8 mouse cellular contexts compared by ENCODE assay signal in the genomic region with DNA sequence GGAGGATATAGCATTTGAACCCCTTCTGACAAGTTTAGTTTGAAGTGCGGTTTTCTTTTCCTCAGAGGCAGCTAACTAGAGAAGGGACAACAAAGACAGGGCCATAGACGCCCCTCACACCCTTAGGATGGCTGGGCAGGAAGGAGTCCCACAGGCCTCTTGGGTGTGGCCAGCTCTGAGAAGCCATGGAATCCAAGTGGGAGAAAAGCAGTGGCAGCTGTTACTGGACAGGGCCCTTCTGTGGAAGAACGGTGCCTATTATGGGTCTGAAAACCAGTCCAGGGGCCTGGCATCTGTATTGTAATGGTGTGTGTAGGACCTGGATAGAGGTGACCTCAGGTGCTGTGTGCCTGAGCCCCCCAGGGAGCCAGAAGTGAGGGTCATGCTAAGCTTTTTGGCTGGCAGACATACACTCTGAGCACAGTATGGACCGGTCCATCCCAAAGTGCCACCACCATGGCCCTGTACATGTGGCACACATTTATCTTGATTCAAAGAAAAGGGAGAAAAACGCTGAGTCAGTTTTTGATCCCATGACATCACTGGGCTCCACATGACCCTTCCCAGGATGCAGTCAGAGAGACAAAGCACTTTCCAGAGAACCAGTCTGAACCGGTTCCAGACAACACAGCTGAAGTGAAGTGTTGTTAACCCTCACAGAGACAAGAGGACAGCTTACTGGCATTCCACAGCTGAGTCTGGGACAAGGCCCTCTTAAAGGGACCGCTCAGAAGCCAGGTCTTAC. TPM values are rescaled to one million over a fixed set of nuclear protein-coding genes. Genes with fewer than 3 reads are reported as not detected.
DNase-seq lines count a peak whose midpoint lies in the region; ATAC-seq and TF ChIP-seq lines count a peak whose summit lies in the region.

No protein-coding gene starts in this region.

- peak; percentile 67 for ATAC-seq in embryonic facial prominence, embryonic 11.5 days (replicated peaks; ENCODE audit: insufficient number of reproducible peaks, low FRiP score, low TSS enrichment, low read depth)
- peak; percentile 21; the same call in 1 of the 2 replicates for ATAC-seq in limb, embryonic 12.5 days (ENCODE audit: insufficient number of reproducible peaks, insufficient read depth, low FRiP score, low TSS enrichment, low read depth)
- ATAC-seq in midbrain, embryonic 16.5 days, result peak; percentile 61

- peaks cover 3% of the 10 kb centered on the region; the same call in 1 of the 2 replicates for H3K36me3 ChIP-seq in embryonic facial prominence, embryonic 11.5 days (replicated peaks; ENCODE audit: control insufficient read depth, insufficient read depth, low read depth, low read length)
- peaks cover 43% of the 10 kb centered on the region for H3K36me3 ChIP-seq in limb, embryonic 12.5 days
- no peaks in the 10 kb centered on the region for H3K36me3 ChIP-seq in midbrain, embryonic 16.5 days (ENCODE audit: control insufficient read depth, insufficient read depth, low read length)
- H3K36me3 ChIP-seq in thymus, adult 2 months (ENCODE audit: control insufficient read depth, insufficient read depth, low read length), result 0 out of 2 replicates have a peak, but pooled peaks cover 12% of the 10 kb centered on the region

- 71% methylated on average over 7 of the region's 7 CpGs for WGBS in embryonic facial prominence, embryonic 11.5 days
- WGBS in limb, embryonic 12.5 days, result 72% methylated on average over 7 of the region's 7 CpGs
- 66% methylated on average over 7 of the region's 7 CpGs for WGBS in midbrain, embryonic 16.5 days
- 94% methylated on average over 7 of the region's 7 CpGs for WGBS in thymus, adult 2 months

- no peak overlapping the region for H3K4me3 ChIP-seq in embryonic facial prominence, embryonic 11.5 days (ENCODE audit: low read depth, low read length)
- H3K4me3 ChIP-seq in limb, embryonic 12.5 days (replicated peaks), result no peak overlapping the region
- H3K4me3 ChIP-seq in midbrain, embryonic 16.5 days (ENCODE audit: low read depth, low read length), result no peak overlapping the region
- H3K4me3 ChIP-seq in thymus, adult 2 months (ENCODE audit: control insufficient read depth, insufficient read depth, low read length), result no peak overlapping the region

- H3K27me3 ChIP-seq in embryonic facial prominence, embryonic 11.5 days (ENCODE audit: control insufficient read depth, insufficient read depth, low read length), result no peaks in the 10 kb centered on the region
- H3K27me3 ChIP-seq in limb, embryonic 12.5 days, result no peaks in the 10 kb centered on the region
- no peaks in the 10 kb centered on the region for H3K27me3 ChIP-seq in midbrain, embryonic 16.5 days (ENCODE audit: control insufficient read depth, insufficient read depth, low read depth, low read length)
- H3K27me3 ChIP-seq in thymus, adult 2 months (ENCODE audit: control insufficient read depth, insufficient read depth, low read length), result no peaks in the 10 kb centered on the region

- H3K4me1 ChIP-seq in embryonic facial prominence, embryonic 11.5 days (ENCODE audit: control insufficient read depth, insufficient read depth, low read length), result peaks cover 5% of the 10 kb centered on the region; the same call in 1 of the 2 replicates
- peaks cover 25% of the 10 kb centered on the region for H3K4me1 ChIP-seq in limb, embryonic 12.5 days (replicated peaks)
- peaks cover 3% of the 10 kb centered on the region; the same call in 1 of the 2 replicates for H3K4me1 ChIP-seq in midbrain, embryonic 16.5 days (ENCODE audit: control insufficient read depth, insufficient read depth, low read length)
- peaks cover 39% of the 10 kb centered on the region for H3K4me1 ChIP-seq in thymus, adult 2 months (replicated peaks; ENCODE audit: control insufficient read depth, insufficient read depth, low read length)

- no peaks in the 10 kb centered on the region for H3K9me3 ChIP-seq in embryonic facial prominence, embryonic 11.5 days (replicated peaks; ENCODE audit: control insufficient read depth, low read length)
- no peaks in the 10 kb centered on the region for H3K9me3 ChIP-seq in limb, embryonic 12.5 days
- H3K9me3 ChIP-seq in midbrain, embryonic 16.5 days (replicated peaks; ENCODE audit: control insufficient read depth, low read length, poor library complexity, severe bottlenecking), result no peaks in the 10 kb centered on the region

- DNase-seq in adrenal gland, postnatal 10 days, result peak; percentile 39
- no peak for DNase-seq in adrenal gland, adult 18-20 months (ENCODE audit: low spot score in 2 of 2)
- peak; percentile 73 for DNase-seq in embryonic facial prominence, embryonic 11.5 days (ENCODE audit: low spot score)
- peak; percentile 31 to 44 for DNase-seq in heart, postnatal 36 days
- DNase-seq in thymus, adult 2 months, result no peak
- DNase-seq in frontal cortex, postnatal 10 days (ENCODE audit: low spot score in 2 of 2), result no peak

- TF ChIP-seq POLR2A in thymus, adult 2 months (IDR thresholded peaks at IDR 0.05; ENCODE audit: control insufficient read depth, extremely low read depth, insufficient read depth, low read length, poor library complexity), result no peak

- H3K4me2 ChIP-seq in embryonic facial prominence, embryonic 11.5 days (ENCODE audit: low read depth, low read length), result no peak overlapping the region
- H3K4me2 ChIP-seq in limb, embryonic 12.5 days, result no peak overlapping the region
- no peak overlapping the region for H3K4me2 ChIP-seq in midbrain, embryonic 16.5 days (ENCODE audit: low read length)

- H3K9ac ChIP-seq in embryonic facial prominence, embryonic 11.5 days (replicated peaks; ENCODE audit: low read length), result no peak overlapping the region
- no peak overlapping the region for H3K9ac ChIP-seq in limb, embryonic 12.5 days (replicated peaks)
- H3K9ac ChIP-seq in midbrain, embryonic 16.5 days (ENCODE audit: low read depth, low read length), result no peak overlapping the region

- no peak overlapping the region for H3K27ac ChIP-seq in embryonic facial prominence, embryonic 11.5 days (replicated peaks; ENCODE audit: low read depth, low read length)
- H3K27ac ChIP-seq in limb, embryonic 12.5 days, result peak overlapping the region; percentile 31; the same call in 1 of the 2 replicates
- no peak overlapping the region; the same call in 1 of the 2 replicates for H3K27ac ChIP-seq in midbrain, embryonic 16.5 days (ENCODE audit: low read length)
- H3K27ac ChIP-seq in thymus, adult 2 months (ENCODE audit: control insufficient read depth, insufficient read depth, low read length), result no peak overlapping the region

- TF ChIP-seq CTCF in thymus, adult 2 months (IDR thresholded peaks at IDR 0.05; ENCODE audit: borderline replicate concordance, control insufficient read depth, extremely low read depth, insufficient read depth, low read length, poor library complexity), result no peak

- intact Hi-C loops in heart, postnatal 36 days (cut with DNase I), result no loop called here

RNA-seq across cellular contexts. Expression of a gene that starts 33.7 kb away (rescaled TPM):
- total RNA-seq in adrenal gland, postnatal 10 days (2021), result 1 to 10 TPM; 5.5 TPM
- total RNA-seq in adrenal gland, adult 18-20 months (2021), result 1 to 10 TPM; 2.2 to 3.1 TPM
- polyA plus RNA-seq in embryonic facial prominence, embryonic 11.5 days (2014; fragmentation: Nextera tagmentation; extraction: Ambion mirVana), result 3.6 TPM in 2 replicates
- total RNA-seq in heart, postnatal 36 days (2021), result 10 to 100 TPM in 1 of 2 experiments, 1 to 10 TPM in 1; 9.1 to 12.1 TPM
- 6.0 and 7.4 TPM in 2 replicates for polyA plus RNA-seq in limb, embryonic 12.5 days (2016; fragmentation: Nextera tagmentation; extraction: Ambion mirVana)
- polyA plus RNA-seq in midbrain, embryonic 16.5 days (2015; fragmentation: Nextera tagmentation; extraction: Ambion mirVana), result 12.0 and 12.3 TPM in 2 replicates
- 8.0 and 11.7 TPM in 2 replicates for polyA plus RNA-seq in thymus, adult 2 months (2012; rRNA removed)

RNA-seq across cellular contexts. Expression of a gene that starts 33.9 kb away (rescaled TPM):
- 100 to 1,000 TPM; 237 to 261 TPM for total RNA-seq in adrenal gland, postnatal 10 days (2021)
- 100 to 1,000 TPM; 176 to 210 TPM for total RNA-seq in adrenal gland, adult 18-20 months (2021)
- 158 and 165 TPM in 2 replicates for polyA plus RNA-seq in embryonic facial prominence, embryonic 11.5 days (2014; fragmentation: Nextera tagmentation; extraction: Ambion mirVana)
- total RNA-seq in heart, postnatal 36 days (2021), result 100 to 1,000 TPM; 451 to 482 TPM
- polyA plus RNA-seq in limb, embryonic 12.5 days (2016; fragmentation: Nextera tagmentation; extraction: Ambion mirVana), result 171 and 172 TPM in 2 replicates
- 172 TPM in 2 replicates for polyA plus RNA-seq in midbrain, embryonic 16.5 days (2015; fragmentation: Nextera tagmentation; extraction: Ambion mirVana)
- 120 and 150 TPM in 2 replicates for polyA plus RNA-seq in thymus, adult 2 months (2012; rRNA removed)

RNA-seq across cellular contexts. Expression of a gene that starts 34.2 kb away (rescaled TPM):
- total RNA-seq in adrenal gland, postnatal 10 days (2021), result under 1 TPM; 0.79 to 0.84 TPM
- total RNA-seq in adrenal gland, adult 18-20 months (2021), result under 1 TPM; 0.51 to 0.60 TPM
- polyA plus RNA-seq in embryonic facial prominence, embryonic 11.5 days (2014; fragmentation: Nextera tagmentation; extraction: Ambion mirVana), result 3.2 and 3.7 TPM in 2 replicates
- total RNA-seq in heart, postnatal 36 days (2021), result not detected
- polyA plus RNA-seq in limb, embryonic 12.5 days (2016; fragmentation: Nextera tagmentation; extraction: Ambion mirVana), result 6.2 and 7.3 TPM in 2 replicates
- polyA plus RNA-seq in midbrain, embryonic 16.5 days (2015; fragmentation: Nextera tagmentation; extraction: Ambion mirVana), result 3.0 and 3.5 TPM in 2 replicates
- polyA plus RNA-seq in thymus, adult 2 months (2012; rRNA removed), result 1.3 and 1.8 TPM in 2 replicates

RNA-seq across cellular contexts. Expression of a gene that starts 48.7 kb away (rescaled TPM):
- total RNA-seq in adrenal gland, postnatal 10 days (2021), result 1 to 10 TPM in 1 of 2 experiments, under 1 TPM in 1; 0.64 to 1.5 TPM
- total RNA-seq in adrenal gland, adult 18-20 months (2021), result under 1 TPM; 0.06 to 0.10 TPM
- polyA plus RNA-seq in embryonic facial prominence, embryonic 11.5 days (2014; fragmentation: Nextera tagmentation; extraction: Ambion mirVana), result 0.32 and 0.66 TPM in 2 replicates
- total RNA-seq in heart, postnatal 36 days (2021), result 1 to 10 TPM; 1.7 to 2.4 TPM
- 0.78 and 0.79 TPM in 2 replicates for polyA plus RNA-seq in limb, embryonic 12.5 days (2016; fragmentation: Nextera tagmentation; extraction: Ambion mirVana)
- 6.3 and 6.6 TPM in 2 replicates for polyA plus RNA-seq in midbrain, embryonic 16.5 days (2015; fragmentation: Nextera tagmentation; extraction: Ambion mirVana)
- polyA plus RNA-seq in thymus, adult 2 months (2012; rRNA removed), result 0.75 and 2.2 TPM in 2 replicates

RNA-seq across cellular contexts. Expression of a gene that starts 60.0 kb away (rescaled TPM):
- 10 to 100 TPM; 84.4 to 90.0 TPM for total RNA-seq in adrenal gland, postnatal 10 days (2021)
- total RNA-seq in adrenal gland, adult 18-20 months (2021), result 100 to 1,000 TPM; 102 to 111 TPM
- polyA plus RNA-seq in embryonic facial prominence, embryonic 11.5 days (2014; fragmentation: Nextera tagmentation; extraction: Ambion mirVana), result 64.4 and 78.8 TPM in 2 replicates
- total RNA-seq in heart, postnatal 36 days (2021), result 10 to 100 TPM; 31.6 to 36.5 TPM
- 51.3 and 68.4 TPM in 2 replicates for polyA plus RNA-seq in limb, embryonic 12.5 days (2016; fragmentation: Nextera tagmentation; extraction: Ambion mirVana)
- polyA plus RNA-seq in midbrain, embryonic 16.5 days (2015; fragmentation: Nextera tagmentation; extraction: Ambion mirVana), result 15.8 and 19.1 TPM in 2 replicates
- 84.5 and 116 TPM in 2 replicates for polyA plus RNA-seq in thymus, adult 2 months (2012; rRNA removed)

Comparison
In these comparisons a context has a peak if more than half of its experiments do, and no peak if none do; other contexts are left out.
1. DNase-seq: peak in adrenal gland, postnatal 10 days (single experiment), embryonic facial prominence, embryonic 11.5 days (single experiment) and heart, postnatal 36 days (2 of 2); none in adrenal gland, adult 18-20 months (0 of 2), thymus, adult 2 months (single experiment) and frontal cortex, postnatal 10 days (0 of 2).
2. Peak in every context shown above with its lines, with median percentiles within 50 percentile points of each other: ATAC-seq.